Mouse (Mus musculus) heart, embryonic 11.5 days (tissue): ENCODE measurements around the gene Pdhx. TPM values are rescaled to one million over a fixed set of nuclear protein-coding genes. Genes with fewer than 3 reads are reported as not detected.

Source experiments
- ATAC-seq: fragments of 200-750 bp; cut with Nextera tagmentation; replicated peaks from 2 replicates; pipeline ENCODE4 v1.8.0; 2017; ENCODE audit warnings: moderate library complexity; ENCODE audit not compliant: insufficient number of reproducible peaks, low FRiP score, low TSS enrichment
- H3K27ac ChIP-seq: fragments of 300-500 bp; sonication (generic); 2 replicates; pipeline ENCODE4 v1.5.1; 2014; ENCODE audit warnings: mild to moderate bottlenecking, low read depth, low read length
- H3K27me3 ChIP-seq: fragments of 300-500 bp; sonication (generic); 2 replicates; pipeline ENCODE4 v1.6.1; 2014; ENCODE audit warnings: mild to moderate bottlenecking, low read length, mixed read lengths; ENCODE audit not compliant: control insufficient read depth, insufficient read depth
- H3K36me3 ChIP-seq: fragments of 300-500 bp; sonication (generic); 2 replicates; pipeline ENCODE4 v1.6.1; 2014; ENCODE audit warnings: mild to moderate bottlenecking, low read length, moderate library complexity, mixed read lengths; ENCODE audit not compliant: control insufficient read depth, insufficient read depth
- H3K4me1 ChIP-seq: fragments of 300-500 bp; sonication (generic); 2 replicates; pipeline ENCODE4 v1.6.1; 2014; ENCODE audit warnings: low read length; ENCODE audit not compliant: control insufficient read depth, insufficient read depth
- H3K4me2 ChIP-seq: fragments of 300-500 bp; sonication (generic); 2 replicates; pipeline ENCODE4 v1.6.1; 2014; ENCODE audit warnings: mild to moderate bottlenecking, moderate library complexity
- H3K4me3 ChIP-seq: fragments of 300-500 bp; sonication (generic); 2 replicates; pipeline ENCODE4 v1.5.1; 2014; ENCODE audit warnings: low read depth, low read length
- H3K9ac ChIP-seq: fragments of 300-500 bp; sonication (generic); 2 replicates; pipeline ENCODE4 v1.6.1; 2014; ENCODE audit warnings: mild to moderate bottlenecking, low read depth, low read length, moderate library complexity
- H3K9me3 ChIP-seq: fragments of 300-500 bp; sonication (generic); replicated peaks from 2 replicates; pipeline ENCODE4 v1.6.1; 2016; ENCODE audit warnings: low read length; ENCODE audit not compliant: control insufficient read depth
- WGBS: fragments of 180-500 bp; shearing (Covaris S2); extraction: QIAGEN DNeasy Blood & Tissue Kit; methylation state at CpG from one replicate; pipeline ENCODE4 v1.1.7; 2014; ENCODE audit not compliant: insufficient replicate concordance; 5-methylcytosine and 5-hydroxymethylcytosine counted together
- polyA plus RNA-seq: library from polyadenylated mRNA; unstranded; fragments of >200 nt; fragmentation: Nextera tagmentation; extraction: Ambion mirVana; gene quantifications from 2 replicates; pipeline ENCODE4 v1.2.1, GENCODE M21; 2014

The Pdhx gene
- 51.0 and 59.7 TPM in 2 replicates for polyA plus RNA-seq

GRCm38 (mm10) chr2:103073219-103073982 lies at the start of gene Pdhx, which contains the start of gene Apip:
Gene Pdhx, minus strand, starts transcription at chr2:103073513.
Gene Apip, plus strand, starts transcription at chr2:103073675.
- Histone ChIP-seq H3K4me2 (peak within 1 kb of the TSS; percentile 69), H3K27me3 (no peaks in the 10 kb centered on the region), H3K4me3 (peak within 1 kb of the TSS; percentile 93), H3K4me1 (peaks cover 8% of the 10 kb centered on the region; the same call in 1 of the 2 replicates), H3K9me3 (no peaks in the 10 kb centered on the region), H3K9ac (peak within 1 kb of the TSS; percentile 89), H3K27ac (peak within 1 kb of the TSS; percentile 84), H3K36me3 (no peaks in the 10 kb centered on the region)
- under 1% methylated on average over 55 of the region's 55 CpGs for WGBS
- ATAC-seq, result peak; percentile 99

DNA sequence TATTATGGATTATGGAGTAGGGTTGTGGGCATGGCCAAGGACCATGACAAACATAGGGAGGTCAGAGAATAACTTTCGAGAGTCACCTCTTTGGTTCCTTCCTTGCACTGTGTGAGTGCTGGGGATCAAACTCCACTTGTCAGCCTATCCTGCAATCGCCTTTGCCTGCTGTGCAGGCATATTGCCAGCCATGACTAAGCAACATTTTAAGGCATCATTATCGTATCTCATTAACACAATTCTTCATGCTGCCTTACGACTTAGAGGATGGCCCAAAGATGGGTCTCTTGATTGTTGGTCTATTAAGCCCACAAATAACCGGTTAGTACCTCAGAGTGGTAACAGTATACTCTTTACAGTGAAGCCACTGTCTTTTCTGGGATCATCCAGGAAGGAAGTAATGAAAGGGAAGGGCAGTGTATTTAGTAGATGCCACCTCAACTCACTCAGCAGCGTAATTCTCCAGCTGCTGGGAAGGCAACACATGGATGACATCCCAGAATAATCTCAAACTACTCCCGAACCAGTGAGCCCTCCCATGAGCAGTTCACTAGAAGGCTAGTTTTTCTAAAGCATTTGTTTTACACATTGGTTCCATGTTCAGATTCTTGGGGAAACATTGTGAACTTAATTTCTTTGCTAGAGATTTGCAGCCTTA lies 46.0 kb upstream of the Pdhx start:
- 80% methylated on average over 7 of the region's 7 CpGs for WGBS
- Histone ChIP-seq H3K9me3 (no peaks in the 10 kb centered on the region), H3K4me1 (no peaks in the 10 kb centered on the region), H3K36me3 (no peaks in the 10 kb centered on the region), H3K4me3 (no peak overlapping the region), H3K27me3 (no peaks in the 10 kb centered on the region), H3K27ac (no peak overlapping the region), H3K9ac (no peak overlapping the region), H3K4me2 (no peak overlapping the region)
- no peak for ATAC-seq

GRCm38 (mm10) chr2:103118324-103119196 lies 45.2 kb upstream of the Pdhx start:
- Histone ChIP-seq H3K4me3 (no peak overlapping the region), H3K4me2 (no peak overlapping the region), H3K36me3 (no peaks in the 10 kb centered on the region), H3K27ac (no peak overlapping the region), H3K9ac (no peak overlapping the region), H3K4me1 (no peaks in the 10 kb centered on the region), H3K27me3 (no peaks in the 10 kb centered on the region), H3K9me3 (no peaks in the 10 kb centered on the region)
- 74% methylated on average over 6 of the region's 6 CpGs for WGBS
- ATAC-seq, result no peak

DNA sequence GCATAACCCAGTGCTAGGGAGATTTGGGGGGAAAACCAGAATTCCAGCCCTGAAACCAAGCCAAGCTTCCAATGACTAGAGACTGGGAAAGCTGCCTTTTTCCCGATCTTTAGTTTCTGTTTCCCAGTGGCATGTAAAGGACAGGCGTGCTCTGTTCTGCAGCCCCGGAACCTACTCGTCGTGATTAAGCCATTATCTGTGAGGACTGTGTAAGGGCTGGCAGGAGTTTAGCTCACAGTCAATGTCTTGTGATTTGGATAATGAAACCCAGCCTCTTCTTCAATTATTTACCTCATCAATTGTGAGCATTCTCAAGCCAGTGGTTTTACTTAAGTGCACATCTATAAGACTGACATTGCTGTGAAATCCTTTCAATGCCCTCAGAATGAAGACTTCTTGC lies 43.9 kb upstream of the Pdhx start:
- H3K4me3 ChIP-seq, result no peak overlapping the region
- H3K4me2 ChIP-seq, result no peak overlapping the region
- no peaks in the 10 kb centered on the region for H3K27me3 ChIP-seq
- 62% methylated on average over 5 of the region's 5 CpGs for WGBS
- H3K9me3 ChIP-seq, result no peaks in the 10 kb centered on the region
- no peak overlapping the region for H3K9ac ChIP-seq
- ATAC-seq, result no peak
- no peaks in the 10 kb centered on the region for H3K4me1 ChIP-seq
- no peaks in the 10 kb centered on the region for H3K36me3 ChIP-seq
- no peak overlapping the region for H3K27ac ChIP-seq

DNA sequence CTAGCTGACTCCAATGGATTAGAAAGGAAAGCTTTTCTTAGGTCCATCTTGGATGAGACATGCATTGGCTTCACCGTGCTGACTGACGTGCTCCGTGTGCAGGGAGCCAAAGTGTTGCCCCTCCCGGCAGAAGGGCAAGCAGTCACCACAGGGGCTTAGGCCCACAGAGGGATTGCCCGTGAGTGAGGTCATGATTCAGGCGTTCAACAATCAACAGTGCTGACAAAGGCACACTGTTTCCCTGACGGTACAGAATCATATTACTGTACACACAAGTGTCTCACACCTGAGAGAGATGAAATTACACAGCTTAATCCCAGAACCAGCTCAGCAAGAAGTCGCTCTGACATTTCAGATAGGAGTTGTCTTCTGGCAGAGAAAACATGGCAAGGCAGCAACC lies 38.4 kb upstream of the Pdhx start:
- H3K4me2 ChIP-seq, result no peak overlapping the region
- WGBS, result 39% methylated on average over 8 of the region's 8 CpGs
- H3K4me3 ChIP-seq, result no peak overlapping the region
- no peaks in the 10 kb centered on the region for H3K36me3 ChIP-seq
- H3K27me3 ChIP-seq, result no peaks in the 10 kb centered on the region
- no peak overlapping the region for H3K27ac ChIP-seq
- ATAC-seq, result no peak
- no peak overlapping the region for H3K9ac ChIP-seq
- no peaks in the 10 kb centered on the region for H3K9me3 ChIP-seq
- H3K4me1 ChIP-seq, result no peaks in the 10 kb centered on the region

- Histone ChIP-seq H3K9me3 (no peaks in the 10 kb centered on the region), H3K4me3 (no peak overlapping the region), H3K27me3 (no peaks in the 10 kb centered on the region), H3K9ac (no peak overlapping the region), H3K4me2 (no peak overlapping the region), H3K4me1 (no peaks in the 10 kb centered on the region), H3K27ac (no peak overlapping the region), H3K36me3 (no peaks in the 10 kb centered on the region)
- 81% methylated on average over 2 of the region's 2 CpGs for WGBS
- ATAC-seq, result no peak
These were observed 32.9 kb upstream of the Pdhx start for GRCm38 (mm10) chr2:103106172-103106571.

GRCm38 (mm10) chr2:103102595-103102994 lies 29.3 kb upstream of the Pdhx start:
- Histone ChIP-seq H3K9me3 (no peaks in the 10 kb centered on the region), H3K4me1 (no peaks in the 10 kb centered on the region), H3K36me3 (no peaks in the 10 kb centered on the region), H3K27me3 (no peaks in the 10 kb centered on the region), H3K27ac (no peak overlapping the region), H3K9ac (no peak overlapping the region), H3K4me2 (no peak overlapping the region), H3K4me3 (no peak overlapping the region)
- no peak for ATAC-seq
- 67% methylated on average over 5 of the region's 5 CpGs for WGBS

- Histone ChIP-seq H3K9ac (no peak overlapping the region), H3K4me1 (no peaks in the 10 kb centered on the region), H3K4me3 (no peak overlapping the region), H3K27ac (no peak overlapping the region), H3K9me3 (no peaks in the 10 kb centered on the region), H3K27me3 (no peaks in the 10 kb centered on the region), H3K36me3 (peaks cover 5% of the 10 kb centered on the region; the same call in 1 of the 2 replicates), H3K4me2 (no peak overlapping the region)
- 89% methylated on average over 6 of the region's 6 CpGs for WGBS
- ATAC-seq, result no peak
These were observed 16.2 kb upstream of the Pdhx start for GRCm38 (mm10) chr2:103089521-103089920.
